Mouse (Mus musculus) Patski (cell line): ENCODE measurements around the gene Sugct. TPM values are rescaled to one million over a fixed set of nuclear protein-coding genes. Genes with fewer than 3 reads are reported as not detected.
"Not testable (repeated sequence)": the region's sequence is repeated elsewhere in the genome, so short reads cannot be mapped to it uniquely, and the experiment has no call there.

ENCODE experiments used
- ATAC-seq: fragments of 100-300 bp; one replicate; pipeline ENCODE4 v1.8.0; 2021
- CTCF ChIA-PET: fragments of 350-600 bp; sonication (Branson Sonifier 250); formaldehyde crosslinking; loops from one replicate; lab custom pipeline; 2022; ENCODE audit warnings: inconsistent platforms; lab: Charles Lee
- POLR2A ChIA-PET: fragments of 350-600 bp; sonication (Branson Sonifier 250); formaldehyde crosslinking; loops from one replicate; lab custom pipeline; 2022; ENCODE audit warnings: antibody characterized with exemption, inconsistent platforms; lab: Charles Lee
- DNase-seq: peaks from one replicate; pipeline ENCODE4 v3.0.0-alpha.2; 2011; ENCODE audit warnings: low read depth, low spot score
- H3K27me3 ChIP-seq: fragments of 371-371 bp; one replicate; pipeline ENCODE4 v1.5.1; 2021
- CTCF ChIP-seq: fragments of 100-300 bp; IDR thresholded peaks from one replicate; pipeline ENCODE4 v1.5.1; 2021
- in situ Hi-C: fragments of 300-500 bp; cut with MboI; formaldehyde crosslinking; loops from 3 replicates; pipeline ENCODE4 v1.11.1; 2018; ENCODE audit warnings: low pct_unique_long_range_greater_than_20kb, mixed read lengths
- polyA plus RNA-seq: library from polyadenylated mRNA; unstranded; gene quantifications from one replicate; pipeline ENCODE4 v1.2.3, GENCODE M21; 2021

Gene Sugct
- polyA plus RNA-seq, 1 experiment from 2014 or later: 11.4 TPM

DNA sequence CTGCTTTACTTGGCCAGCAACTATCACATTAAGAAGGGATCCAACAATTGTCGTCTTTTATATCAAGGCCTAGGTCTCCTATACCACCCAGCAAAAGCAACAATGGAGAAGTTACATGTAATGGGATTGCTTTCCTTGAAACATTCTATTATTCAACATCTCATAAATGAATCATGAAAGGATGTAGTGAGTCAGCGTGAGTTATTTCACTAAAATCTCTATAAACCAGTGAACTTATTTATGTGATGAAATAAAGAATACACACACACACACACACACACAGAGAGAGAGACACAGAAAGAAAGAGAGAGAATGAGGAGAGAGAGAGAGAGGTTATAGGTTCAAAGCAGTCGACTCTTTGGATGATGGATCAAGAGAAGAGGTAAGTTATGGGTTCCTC, 856.9 kb downstream of the Sugct start:
- CTCF ChIA-PET: interaction anchor here (1.7 kb wide), 1 partner anchor 8 kb away, joined by 4 read pairs; no protein-coding TSS in a partner anchor
- in situ Hi-C loops: loop anchor here (10.0 kb wide), 1 partner anchor 824 kb away; the partner anchor contains the start of gene Inhba
- DNase-seq (no peak), ATAC-seq (no peak)
- no peak for TF ChIP-seq CTCF
- no peaks in the 10 kb centered on the region for H3K27me3 ChIP-seq
- POLR2A ChIA-PET: interaction anchor here (0.6 kb wide), 1 partner anchor 66 kb away, joined by 9 read pairs; no protein-coding TSS in a partner anchor

DNA sequence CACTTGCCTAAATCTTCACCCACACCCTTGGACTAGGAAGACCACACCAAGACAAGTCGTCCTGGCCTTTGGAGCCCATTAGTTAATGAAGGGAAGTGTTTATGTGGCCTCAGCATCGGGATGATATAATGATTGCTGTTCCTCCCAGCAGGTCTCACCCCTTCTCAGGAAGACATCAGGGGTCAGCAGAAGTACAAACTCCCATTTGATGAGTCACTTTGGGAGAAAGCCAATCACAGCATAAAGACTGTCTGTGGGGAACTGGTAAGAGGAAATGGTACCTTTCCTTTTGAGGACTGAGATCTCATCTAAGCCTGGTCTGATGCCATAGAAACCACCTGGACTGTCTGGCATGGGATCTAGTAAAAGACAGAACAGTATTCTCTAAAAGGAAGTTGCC, 860.2 kb downstream of the Sugct start:
- in situ Hi-C loops: loop anchor here (10.0 kb wide), 1 partner anchor 820 kb away; the partner anchor contains the start of gene Inhba
- DNase-seq: no peak
- CTCF ChIA-PET: interaction anchor here (0.9 kb wide), 1 partner anchor 37 kb away, joined by 3 read pairs; no protein-coding TSS in a partner anchor
- ATAC-seq: no peak
- no peaks in the 10 kb centered on the region for H3K27me3 ChIP-seq
- no peak for TF ChIP-seq CTCF
- POLR2A ChIA-PET: no interaction called here

DNA sequence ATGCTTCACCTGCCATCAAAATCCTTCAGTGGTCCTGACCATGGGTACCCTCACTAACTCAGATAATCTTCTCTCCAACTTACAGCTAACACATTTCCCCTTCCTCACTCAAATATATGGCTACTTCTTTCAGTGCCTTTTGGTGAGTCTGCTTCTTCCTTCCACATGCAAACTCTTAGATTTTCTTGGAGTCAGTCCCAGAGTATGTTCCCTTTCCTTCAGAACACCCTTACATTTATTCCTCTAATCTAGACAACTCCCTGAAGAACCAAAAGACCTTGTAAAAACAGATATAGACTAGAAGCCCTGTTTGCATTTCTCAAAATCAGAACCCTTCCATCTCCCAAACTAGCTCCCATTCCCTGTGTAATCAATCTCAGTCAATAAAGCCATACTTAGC, 862.3 kb downstream of the Sugct start:
- ATAC-seq: no peak
- POLR2A ChIA-PET: no interaction called here
- no peaks in the 10 kb centered on the region for H3K27me3 ChIP-seq
- CTCF ChIA-PET: no interaction called here
- in situ Hi-C loops: loop anchor here (10.0 kb wide), 1 partner anchor 818 kb away; the partner anchor contains the start of gene Inhba
- no peak for DNase-seq
- no peak for TF ChIP-seq CTCF

DNA sequence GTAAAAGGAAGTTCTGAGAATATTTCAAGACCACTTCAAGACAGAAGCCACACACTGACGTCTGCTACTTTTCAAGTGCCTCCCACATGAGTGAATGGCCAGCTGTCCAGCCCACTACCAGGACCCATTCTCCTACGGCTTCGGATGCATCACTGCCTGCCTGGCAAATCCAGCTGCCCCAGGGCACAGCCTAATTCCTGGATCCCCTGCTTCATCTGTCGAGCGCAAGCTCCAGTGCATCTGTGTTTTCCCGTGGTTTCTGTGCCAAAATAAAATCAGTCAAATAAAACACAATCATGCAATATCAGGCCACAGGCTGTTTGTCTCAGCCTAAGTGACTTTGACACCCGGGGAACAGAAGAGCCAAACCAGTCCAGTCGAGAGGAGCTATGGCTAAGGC, 863.5 kb downstream of the Sugct start:
- POLR2A ChIA-PET: no interaction called here
- CTCF ChIA-PET: interaction anchor here (1.1 kb wide), 1 partner anchor 15 kb away, joined by 3 read pairs; no protein-coding TSS in a partner anchor
- DNase-seq: peak; percentile 54
- peak; percentile 79 for ATAC-seq
- in situ Hi-C loops: loop anchor here (10.0 kb wide), 1 partner anchor 817 kb away; the partner anchor contains the start of gene Inhba
- H3K27me3 ChIP-seq: no peaks in the 10 kb centered on the region
- no peak for TF ChIP-seq CTCF

DNA sequence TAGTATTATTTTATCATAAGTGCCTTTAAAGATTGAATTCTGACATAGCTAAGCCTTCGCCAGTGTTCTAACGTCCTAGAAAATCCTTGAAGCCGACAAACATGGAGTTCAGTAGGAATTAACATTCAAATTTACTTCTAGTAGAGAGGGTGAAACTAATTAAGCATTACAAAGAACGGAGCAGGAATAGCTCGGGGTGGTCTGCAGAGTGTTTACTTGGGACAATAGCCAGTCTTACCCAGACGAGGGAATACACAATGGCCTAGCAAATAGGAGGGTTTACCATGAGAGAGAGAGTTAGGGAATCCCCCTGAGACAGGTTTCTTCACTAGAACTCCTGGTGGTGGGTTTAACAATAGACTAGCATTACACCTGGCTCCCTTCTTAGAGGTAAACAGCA, 865.1 kb downstream of the Sugct start:
- DNase-seq, CTCF ChIA-PET, POLR2A ChIA-PET: not testable (repeated sequence)

DNA sequence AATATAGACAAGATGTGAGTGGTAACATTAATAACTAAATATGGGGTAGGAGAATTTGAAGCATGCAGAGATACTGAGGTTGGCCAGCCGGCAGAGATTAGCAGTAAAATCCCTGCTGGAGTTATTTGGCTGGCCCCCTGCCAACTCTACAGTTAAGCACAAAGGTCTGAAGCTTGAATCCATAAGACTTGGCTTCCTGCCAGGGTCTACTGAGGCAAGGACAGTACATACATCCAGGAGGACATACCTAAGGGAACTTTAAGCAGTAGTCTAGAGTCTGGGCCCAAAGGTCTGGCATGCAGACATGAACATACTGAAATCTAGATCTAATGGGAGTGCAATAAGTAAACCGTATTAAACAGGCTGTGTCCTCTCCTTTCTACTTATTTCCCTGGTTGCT, 865.8 kb downstream of the Sugct start:
- no peak for DNase-seq
- ChIA-PET CTCF (no interaction called here), POLR2A (no interaction called here)
- in situ Hi-C loops: no loop called here
- no peak for ATAC-seq
- no peak for TF ChIP-seq CTCF
- no peaks in the 10 kb centered on the region for H3K27me3 ChIP-seq

More for the DNA sequence above, 865.1 kb downstream of the Sugct start:
- in situ Hi-C loops: loop anchor here (10.0 kb wide), 1 partner anchor 815 kb away; the partner anchor contains the start of gene Inhba
- not testable (repeated sequence) for ATAC-seq, H3K27me3 ChIP-seq

DNA sequence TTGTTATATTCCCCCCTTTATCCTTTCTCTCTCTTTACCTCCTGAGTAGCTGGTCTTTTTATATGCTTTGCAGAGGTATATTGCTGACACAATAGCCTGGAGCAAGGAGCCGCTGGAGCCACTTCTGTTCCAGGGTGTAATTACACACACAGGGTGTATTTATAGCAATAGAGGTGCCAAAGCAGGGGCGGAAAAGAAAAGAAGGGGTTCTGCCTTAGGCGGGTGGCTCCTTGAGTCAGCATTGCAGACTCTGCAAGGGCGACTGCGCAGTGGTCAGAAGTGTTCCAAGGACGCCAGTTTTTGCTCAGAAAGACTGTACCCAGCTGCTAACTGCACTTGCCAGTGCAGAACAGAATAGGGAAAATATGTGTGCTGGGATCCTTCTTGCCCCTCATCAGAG, 869.7 kb downstream of the Sugct start:
- ChIA-PET POLR2A (interaction anchor here (0.6 kb wide), 1 partner anchor 1202 kb away, joined by 5 read pairs; no protein-coding TSS in a partner anchor), CTCF (no interaction called here)
- H3K27me3 ChIP-seq: no peaks in the 10 kb centered on the region
- TF ChIP-seq CTCF: no peak
- ATAC-seq (no peak), DNase-seq (no peak)
- in situ Hi-C loops: no loop called here

DNA sequence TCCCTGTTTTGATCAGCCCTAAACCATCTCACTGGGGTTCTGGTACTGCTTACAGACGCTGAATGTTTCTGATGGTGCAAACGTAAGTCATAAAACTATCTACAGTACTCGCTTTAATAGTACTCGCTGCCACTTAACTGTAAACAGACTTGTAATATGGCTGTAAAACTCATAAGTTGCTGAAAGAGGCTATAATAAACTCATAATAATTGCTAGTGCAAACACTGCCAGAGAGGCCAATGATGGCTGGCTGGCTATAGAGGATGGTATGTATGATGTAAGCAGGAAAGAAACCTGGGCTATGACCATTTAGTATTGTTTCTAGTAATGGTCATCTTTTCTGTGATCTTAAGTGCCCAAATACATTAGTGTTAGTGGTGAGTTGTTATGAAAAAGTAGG, 873.6 kb downstream of the Sugct start:
- no peak for TF ChIP-seq CTCF
- ChIA-PET CTCF (no interaction called here), POLR2A (no interaction called here)
- ATAC-seq: no peak
- in situ Hi-C loops: no loop called here
- no peaks in the 10 kb centered on the region for H3K27me3 ChIP-seq
- no peak for DNase-seq

DNA sequence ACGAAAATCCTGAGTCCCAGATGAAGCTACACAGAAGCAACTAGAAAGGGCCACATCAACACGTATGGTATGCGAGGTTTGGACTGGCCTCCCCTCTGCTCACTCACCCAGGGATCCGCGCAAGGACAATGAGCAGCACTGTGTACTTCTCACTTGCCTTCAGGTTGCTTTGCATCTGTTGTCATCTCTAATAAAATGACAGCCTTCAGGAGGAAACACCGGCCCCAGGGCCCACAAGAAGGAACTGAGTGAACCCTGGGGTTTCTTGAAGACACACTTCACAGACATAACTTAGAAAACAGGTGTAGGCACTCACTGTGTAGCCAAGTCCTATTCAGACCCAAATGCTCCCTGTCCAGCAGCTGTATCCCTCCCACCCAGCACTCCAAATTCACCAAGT, 877.9 kb downstream of the Sugct start:
- POLR2A ChIA-PET: no interaction called here
- no peak for DNase-seq
- in situ Hi-C loops: no loop called here
- no peak for TF ChIP-seq CTCF
- H3K27me3 ChIP-seq: no peaks in the 10 kb centered on the region
- no peak for ATAC-seq
- CTCF ChIA-PET: interaction anchor here (0.7 kb wide), 1 partner anchor 194 kb away, joined by 3 read pairs; no protein-coding TSS in a partner anchor

DNA sequence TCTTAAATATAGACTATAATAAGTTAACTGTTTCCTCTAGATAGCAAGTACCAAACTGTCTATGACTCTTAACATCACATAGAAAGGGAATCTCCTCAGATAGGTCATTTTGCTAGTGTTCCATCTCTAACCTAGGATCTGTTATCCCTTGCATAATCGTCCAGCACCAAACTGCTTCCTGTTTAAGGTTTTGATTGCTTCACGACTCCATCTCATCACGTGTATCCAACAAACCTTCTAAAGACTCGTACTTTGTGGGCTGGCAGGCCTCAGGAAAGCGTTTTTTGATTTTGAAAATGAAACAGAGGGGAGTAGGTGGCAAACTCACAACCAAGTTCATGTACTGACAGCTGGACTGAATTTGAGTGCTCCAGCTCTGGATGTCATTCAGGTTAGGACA, 878.6 kb downstream of the Sugct start:
- ATAC-seq (no peak), DNase-seq (no peak)
- TF ChIP-seq CTCF: no peak
- ChIA-PET CTCF (no interaction called here), POLR2A (no interaction called here)
- H3K27me3 ChIP-seq: no peaks in the 10 kb centered on the region
- in situ Hi-C loops: no loop called here

DNA sequence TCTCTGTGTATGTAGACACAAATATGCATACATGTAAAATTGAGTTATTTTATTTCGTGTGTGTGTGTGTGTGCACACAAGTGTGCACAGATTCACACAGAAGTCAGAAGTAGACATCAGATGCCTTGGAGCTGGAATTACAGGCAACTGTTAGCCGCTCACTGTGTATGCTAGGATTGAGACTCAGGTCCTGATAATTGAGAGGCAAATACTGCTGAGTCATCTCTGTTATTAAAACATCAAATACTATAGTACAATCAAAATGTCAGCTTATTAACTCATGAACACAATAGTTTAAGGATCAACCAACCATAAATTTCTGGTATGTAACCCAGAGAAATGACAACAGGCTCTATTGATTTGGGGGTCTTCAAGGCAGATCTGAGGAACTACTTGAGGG, 883.1 kb downstream of the Sugct start:
- ATAC-seq (no peak), DNase-seq (no peak)
- in situ Hi-C loops: no loop called here
- no peak for TF ChIP-seq CTCF
- ChIA-PET POLR2A (no interaction called here), CTCF (no interaction called here)
- H3K27me3 ChIP-seq: no peaks in the 10 kb centered on the region

Other genes starting within 250 kb of the Sugct start
- 27.2 TPM for gene Mplkip, start 361 bp downstream of the Sugct start, polyA plus RNA-seq
- 35.0 TPM for gene Cdk13, start 109.5 kb upstream of the Sugct start, polyA plus RNA-seq
- gene Rala, start 248.7 kb upstream of the Sugct start, polyA plus RNA-seq: 74.0 TPM